Mouse (Mus musculus) G1E-ER4 (cell line): ENCODE results near the gene Rasl11a. TPM values are rescaled to one million over a fixed set of nuclear protein-coding genes. Genes with fewer than 3 reads are reported as not detected.

Experiments used
- GATA1 ChIP-seq: IDR thresholded peaks from one replicate; pipeline ENCODE4 v1.8.0; 2012; ENCODE audit warnings: low read length, inconsistent platforms
- polyA plus RNA-seq: library from polyadenylated mRNA; stranded (reverse); fragments of >175 nt; gene quantifications from 2 replicates; pipeline ENCODE4 v1.2.3, GENCODE M21; 2012

Rasl11a gene
- polyA plus RNA-seq, 1 experiment, result 44.5 TPM

GRCm38 (mm10) chr5:146837967-146838720 lies 6.7 kb upstream of the Rasl11a start:
- TF ChIP-seq GATA1, result no peak

- TF ChIP-seq GATA1, result no peak
Measured at GRCm38 (mm10) chr5:146838836-146839648, 5.8 kb upstream of the Rasl11a start.

DNA sequence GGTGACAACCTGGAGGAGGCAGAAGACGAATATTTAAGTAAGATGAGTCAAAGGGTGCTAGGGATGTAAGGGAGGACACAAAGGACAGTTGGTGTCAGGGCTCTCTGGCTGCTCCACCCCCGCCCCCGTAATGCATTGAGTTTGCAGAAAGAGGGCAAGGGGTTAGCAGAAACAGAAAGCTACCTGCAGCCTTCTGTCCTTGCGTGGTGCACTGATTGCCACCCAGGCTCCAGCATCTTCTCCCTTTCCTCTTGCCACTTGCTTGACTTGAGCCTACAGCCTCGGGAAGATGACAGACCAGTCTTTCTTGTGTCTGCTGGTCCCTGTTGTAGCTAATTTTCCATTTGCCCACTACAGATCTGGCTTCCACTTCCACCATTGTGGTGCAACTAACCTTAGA lies 5.1 kb upstream of the Rasl11a start:
- no peak for TF ChIP-seq GATA1

DNA sequence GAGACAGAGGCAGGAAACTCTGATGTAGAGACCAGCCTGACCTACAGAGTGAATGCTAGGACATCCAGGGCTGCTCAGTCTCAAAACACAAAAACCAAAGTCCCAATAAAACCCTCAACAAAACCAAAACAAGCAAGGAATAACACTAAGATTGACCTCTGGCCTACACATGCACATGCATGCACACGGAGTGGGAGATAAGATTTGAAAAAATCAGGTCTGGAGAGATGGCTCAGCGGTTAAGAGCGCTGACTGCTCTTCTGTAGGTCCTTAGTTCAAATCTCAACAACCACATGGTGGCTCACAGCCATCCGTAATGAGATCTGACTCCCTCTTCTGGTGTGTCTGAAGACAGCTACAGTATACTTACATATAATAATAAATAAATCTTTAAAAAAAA lies 4.4 kb upstream of the Rasl11a start:
- TF ChIP-seq GATA1, result no peak

- TF ChIP-seq GATA1, result no peak
Measured at GRCm38 (mm10) chr5:146841301-146841700, 3.6 kb upstream of the Rasl11a start.

DNA sequence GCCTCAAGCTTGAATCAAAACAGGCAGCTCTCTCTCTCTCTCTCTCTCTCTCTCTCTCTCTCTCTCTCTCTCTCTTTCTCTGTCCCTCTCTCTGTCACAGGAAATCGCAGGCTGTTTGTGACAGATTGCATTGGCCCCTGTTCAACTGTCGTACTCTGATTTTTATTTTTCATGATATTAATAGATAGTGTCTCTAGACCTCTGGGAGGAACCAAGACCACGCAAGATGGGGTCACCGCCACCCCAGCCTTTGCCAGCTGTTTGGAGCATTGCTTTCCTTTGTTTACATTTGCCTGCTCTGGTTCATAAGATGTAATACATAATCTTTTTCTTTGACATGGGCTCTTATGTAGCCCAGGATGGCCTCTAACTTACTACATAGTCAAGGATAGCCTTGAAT lies 2.9 kb upstream of the Rasl11a start:
- no peak for TF ChIP-seq GATA1

DNA sequence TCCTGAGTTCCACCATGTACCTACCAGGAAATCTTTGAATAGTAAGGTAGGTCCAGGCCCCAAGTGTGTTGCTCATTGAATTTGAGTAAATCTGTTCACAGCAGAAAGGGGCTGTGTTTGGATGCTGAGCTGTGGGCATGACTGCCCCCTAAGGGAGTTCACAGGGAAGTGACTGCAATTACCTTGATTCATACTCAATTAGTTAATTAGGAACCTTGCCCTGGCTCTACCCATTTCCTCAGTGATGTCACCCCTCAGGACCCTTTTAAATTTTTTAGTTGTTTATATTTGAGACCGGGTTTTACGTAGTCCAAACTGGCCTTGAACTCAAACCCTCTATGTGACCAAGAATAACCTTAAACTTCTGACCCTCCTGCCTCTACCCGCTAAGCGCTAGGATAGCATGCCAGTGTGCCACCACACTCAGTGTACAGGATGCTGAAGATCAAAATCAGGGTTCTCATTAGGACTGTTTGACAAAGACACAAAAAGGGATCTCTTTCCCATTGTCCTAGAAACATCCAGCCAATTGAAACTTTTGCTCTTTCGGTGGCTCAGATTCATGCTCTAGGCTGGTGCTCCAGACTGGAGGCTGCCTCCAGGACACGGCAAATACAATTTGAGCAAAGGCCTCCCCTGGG lies 450 bp upstream of the Rasl11a start:
- TF ChIP-seq GATA1, result no peak

DNA sequence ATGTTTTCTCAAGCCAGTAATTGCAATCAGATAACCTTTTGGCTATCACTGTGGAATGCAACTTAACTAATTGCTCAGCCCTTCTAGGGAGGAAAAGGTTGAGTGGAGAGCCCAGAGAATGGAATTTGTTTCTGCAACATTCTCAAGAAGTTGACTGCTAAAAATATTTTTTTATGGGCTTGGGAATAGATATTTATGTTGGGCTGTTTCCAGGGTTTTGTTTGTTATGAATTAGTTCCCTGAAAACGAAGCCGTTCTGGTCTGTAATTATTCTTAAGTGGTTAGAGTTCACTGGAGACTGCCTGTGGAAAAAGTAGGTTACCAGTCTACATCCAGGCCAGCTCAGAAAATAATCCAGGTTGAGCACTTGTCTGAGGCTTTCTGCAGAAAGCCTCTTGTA lies 1.6 kb downstream of the Rasl11a start:
- TF ChIP-seq GATA1, result no peak

- TF ChIP-seq GATA1, result no peak
Measured at GRCm38 (mm10) chr5:146848936-146849582, 4.2 kb downstream of the Rasl11a start.

DNA sequence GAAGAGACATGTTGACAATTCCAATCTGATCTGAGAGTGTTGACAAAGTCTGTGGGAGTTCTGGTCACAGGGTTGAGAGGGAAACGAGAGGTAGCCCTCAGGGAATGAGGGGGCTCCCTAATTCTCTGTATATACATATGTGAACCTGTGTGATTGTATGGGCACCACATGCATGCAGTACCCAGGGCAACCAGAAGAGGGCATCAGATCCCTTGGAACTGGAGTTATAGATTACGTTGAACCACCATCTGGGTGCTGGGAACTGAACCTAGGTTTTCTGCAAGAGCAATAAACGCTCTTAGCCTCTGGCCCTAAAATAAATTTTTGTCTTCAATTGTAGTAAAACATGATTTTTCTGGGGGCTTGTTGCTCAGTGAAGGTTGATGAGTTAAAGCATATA lies 11.2 kb downstream of the Rasl11a start:
- TF ChIP-seq GATA1, result no peak

GRCm38 (mm10) chr5:146857620-146858019 lies 12.7 kb downstream of the Rasl11a start:
- no peak for TF ChIP-seq GATA1

- TF ChIP-seq GATA1, result no peak
Measured at GRCm38 (mm10) chr5:146858772-146859171, 13.9 kb downstream of the Rasl11a start.

- no peak for TF ChIP-seq GATA1
Measured at GRCm38 (mm10) chr5:146859246-146859645, 14.4 kb downstream of the Rasl11a start.

- TF ChIP-seq GATA1, result no peak
Measured at GRCm38 (mm10) chr5:146860222-146860998, 15.5 kb downstream of the Rasl11a start.

- TF ChIP-seq GATA1, result no peak
Measured at GRCm38 (mm10) chr5:146861588-146861987, 16.7 kb downstream of the Rasl11a start.
